Mouse (Mus musculus): ENCODE data around the gene Nnmt. TPM values are rescaled to one million over a fixed set of nuclear protein-coding genes. Genes with fewer than 3 reads are reported as not detected.

Nnmt gene
- polyA plus RNA-seq, 1 experiment from 2014 or later, result 0.28 TPM

- Histone ChIP-seq H3K27ac (replicated peaks) (no peak overlapping the region), H3K9ac (no peak overlapping the region), H3K4me3 (replicated peaks) (no peak overlapping the region), H3K4me2 (no peak overlapping the region), H3K4me1 (replicated peaks) (no peaks in the 10 kb centered on the region), H3K9me3 (replicated peaks) (no peaks in the 10 kb centered on the region), H3K27me3 (no peaks in the 10 kb centered on the region), H3K36me3 (replicated peaks) (no peaks in the 10 kb centered on the region)
- WGBS (ENCODE audit: insufficient replicate concordance), result 70% methylated on average over 1 of the region's 1 CpGs
- ATAC-seq (ENCODE audit: insufficient read depth), result no peak
These were observed 727 bp downstream of the Nnmt start for GRCm38 (mm10) chr9:48604226-48604625.

- no peaks in the 10 kb centered on the region for H3K36me3 ChIP-seq (replicated peaks)
- no peak overlapping the region for H3K9ac ChIP-seq
- no peak for ATAC-seq (ENCODE audit: insufficient read depth)
- H3K4me3 ChIP-seq (replicated peaks), result no peak overlapping the region
- 50% methylated on average over 9 of the region's 9 CpGs for WGBS (ENCODE audit: insufficient replicate concordance)
- H3K4me1 ChIP-seq (replicated peaks), result no peaks in the 10 kb centered on the region
- peaks cover 6% of the 10 kb centered on the region; the same call in 1 of the 2 replicates for H3K27me3 ChIP-seq
- H3K9me3 ChIP-seq (replicated peaks), result no peaks in the 10 kb centered on the region
- H3K27ac ChIP-seq (replicated peaks), result no peak overlapping the region
- no peak overlapping the region for H3K4me2 ChIP-seq
These were observed 4.1 kb downstream of the Nnmt start for GRCm38 (mm10) chr9:48600881-48601280.

GRCm38 (mm10) chr9:48600066-48600465 lies 4.9 kb downstream of the Nnmt start:
- no peaks in the 10 kb centered on the region for H3K36me3 ChIP-seq (replicated peaks)
- H3K9ac ChIP-seq, result no peak overlapping the region
- H3K4me1 ChIP-seq (replicated peaks), result no peaks in the 10 kb centered on the region
- no peaks in the 10 kb centered on the region for H3K9me3 ChIP-seq (replicated peaks)
- no peak overlapping the region for H3K27ac ChIP-seq (replicated peaks)
- H3K4me3 ChIP-seq (replicated peaks), result no peak overlapping the region
- H3K4me2 ChIP-seq, result no peak overlapping the region
- no peak for ATAC-seq (ENCODE audit: insufficient read depth)
- WGBS (ENCODE audit: insufficient replicate concordance), result 34% methylated on average over 2 of the region's 2 CpGs
- peaks cover 6% of the 10 kb centered on the region; the same call in 1 of the 2 replicates for H3K27me3 ChIP-seq

GRCm38 (mm10) chr9:48597494-48597893 lies 7.5 kb downstream of the Nnmt start:
- Histone ChIP-seq H3K9me3 (replicated peaks) (no peaks in the 10 kb centered on the region), H3K9ac (no peak overlapping the region), H3K27ac (replicated peaks) (no peak overlapping the region), H3K4me1 (replicated peaks) (no peaks in the 10 kb centered on the region), H3K36me3 (replicated peaks) (no peaks in the 10 kb centered on the region), H3K4me2 (no peak overlapping the region), H3K4me3 (replicated peaks) (no peak overlapping the region), H3K27me3 (peaks cover 6% of the 10 kb centered on the region; the same call in 1 of the 2 replicates)
- WGBS (ENCODE audit: insufficient replicate concordance), result 55% methylated on average over 5 of the region's 5 CpGs
- ATAC-seq (ENCODE audit: insufficient read depth), result no peak

GRCm38 (mm10) chr9:48596924-48597323 lies 8.0 kb downstream of the Nnmt start:
- no peak for ATAC-seq (ENCODE audit: insufficient read depth)
- Histone ChIP-seq H3K4me2 (no peak overlapping the region), H3K36me3 (replicated peaks) (no peaks in the 10 kb centered on the region), H3K9ac (no peak overlapping the region), H3K4me3 (replicated peaks) (no peak overlapping the region), H3K4me1 (replicated peaks) (no peaks in the 10 kb centered on the region), H3K27ac (replicated peaks) (no peak overlapping the region), H3K9me3 (replicated peaks) (no peaks in the 10 kb centered on the region), H3K27me3 (peaks cover 6% of the 10 kb centered on the region; the same call in 1 of the 2 replicates)
- 51% methylated on average over 11 of the region's 11 CpGs for WGBS (ENCODE audit: insufficient replicate concordance)

- H3K9ac ChIP-seq, result no peak overlapping the region
- H3K4me1 ChIP-seq (replicated peaks), result no peaks in the 10 kb centered on the region
- H3K27ac ChIP-seq (replicated peaks), result no peak overlapping the region
- no peak for ATAC-seq (ENCODE audit: insufficient read depth)
- 40% methylated on average over 8 of the region's 8 CpGs for WGBS (ENCODE audit: insufficient replicate concordance)
- H3K27me3 ChIP-seq, result peaks cover 10% of the 10 kb centered on the region; the same call in 1 of the 2 replicates
- no peak overlapping the region for H3K4me3 ChIP-seq (replicated peaks)
- no peak overlapping the region for H3K4me2 ChIP-seq
- H3K9me3 ChIP-seq (replicated peaks), result no peaks in the 10 kb centered on the region
- H3K36me3 ChIP-seq (replicated peaks), result no peaks in the 10 kb centered on the region
These were observed 11.0 kb downstream of the Nnmt start for GRCm38 (mm10) chr9:48593915-48594314.

GRCm38 (mm10) chr9:48590606-48591005 lies 14.3 kb downstream of the Nnmt start:
- Histone ChIP-seq H3K27me3 (peaks cover 4% of the 10 kb centered on the region; the same call in 1 of the 2 replicates), H3K27ac (replicated peaks) (no peak overlapping the region), H3K4me3 (replicated peaks) (no peak overlapping the region), H3K36me3 (replicated peaks) (no peaks in the 10 kb centered on the region), H3K9me3 (replicated peaks) (no peaks in the 10 kb centered on the region), H3K4me2 (no peak overlapping the region), H3K9ac (no peak overlapping the region), H3K4me1 (replicated peaks) (no peaks in the 10 kb centered on the region)
- ATAC-seq (ENCODE audit: insufficient read depth), result no peak
- whole genome bisulfite sequencing (ENCODE audit: insufficient replicate concordance), result 60% methylated on average over 4 of the region's 4 CpGs

- no peak overlapping the region for H3K27ac ChIP-seq (replicated peaks)
- no peak overlapping the region for H3K4me2 ChIP-seq
- 5% methylated on average over 4 of the region's 4 CpGs for WGBS (ENCODE audit: insufficient replicate concordance)
- no peaks in the 10 kb centered on the region for H3K4me1 ChIP-seq (replicated peaks)
- no peak overlapping the region for H3K9ac ChIP-seq
- no peaks in the 10 kb centered on the region for H3K9me3 ChIP-seq (replicated peaks)
- no peaks in the 10 kb centered on the region for H3K36me3 ChIP-seq (replicated peaks)
- H3K27me3 ChIP-seq, result peaks cover 4% of the 10 kb centered on the region; the same call in 1 of the 2 replicates
- ATAC-seq (ENCODE audit: insufficient read depth), result no peak
- H3K4me3 ChIP-seq (replicated peaks), result no peak overlapping the region
These were observed 18.6 kb downstream of the Nnmt start for GRCm38 (mm10) chr9:48586332-48586731.

- no peaks in the 10 kb centered on the region for H3K9me3 ChIP-seq (replicated peaks)
- no peaks in the 10 kb centered on the region for H3K36me3 ChIP-seq (replicated peaks)
- no peak overlapping the region for H3K27ac ChIP-seq (replicated peaks)
- H3K27me3 ChIP-seq, result no peaks in the 10 kb centered on the region
- H3K4me3 ChIP-seq (replicated peaks), result no peak overlapping the region
- no peak for ATAC-seq (ENCODE audit: insufficient read depth)
- H3K9ac ChIP-seq, result no peak overlapping the region
- no peak overlapping the region for H3K4me2 ChIP-seq
- no peaks in the 10 kb centered on the region for H3K4me1 ChIP-seq (replicated peaks)
- WGBS (ENCODE audit: insufficient replicate concordance), result 18% methylated on average over 1 of the region's 1 CpGs
These were observed 24.1 kb downstream of the Nnmt start for GRCm38 (mm10) chr9:48580808-48581207.

GRCm38 (mm10) chr9:48562388-48562787 lies 42.6 kb downstream of the Nnmt start:
- H3K4me3 ChIP-seq (replicated peaks), result no peak overlapping the region
- H3K4me1 ChIP-seq (replicated peaks), result no peaks in the 10 kb centered on the region
- H3K9ac ChIP-seq, result no peak overlapping the region
- H3K36me3 ChIP-seq (replicated peaks), result no peaks in the 10 kb centered on the region
- H3K27me3 ChIP-seq, result no peaks in the 10 kb centered on the region
- no peak overlapping the region for H3K4me2 ChIP-seq
- 70% methylated on average over 5 of the region's 5 CpGs for WGBS (ENCODE audit: insufficient replicate concordance)
- no peak overlapping the region for H3K27ac ChIP-seq (replicated peaks)
- H3K9me3 ChIP-seq (replicated peaks), result no peaks in the 10 kb centered on the region
- no peak for ATAC-seq (ENCODE audit: insufficient read depth)

GRCm38 (mm10) chr9:48559482-48560139 lies 45.3 kb downstream of the Nnmt start:
- ATAC-seq (ENCODE audit: insufficient read depth), result no peak
- 12% methylated on average over 4 of the region's 4 CpGs for WGBS (ENCODE audit: insufficient replicate concordance)
- Histone ChIP-seq H3K9ac (no peak overlapping the region), H3K36me3 (replicated peaks) (no peaks in the 10 kb centered on the region), H3K4me2 (no peak overlapping the region), H3K27me3 (no peaks in the 10 kb centered on the region), H3K9me3 (replicated peaks) (no peaks in the 10 kb centered on the region), H3K4me1 (replicated peaks) (no peaks in the 10 kb centered on the region), H3K27ac (replicated peaks) (no peak overlapping the region), H3K4me3 (replicated peaks) (no peak overlapping the region)

- no peaks in the 10 kb centered on the region for H3K36me3 ChIP-seq (replicated peaks)
- no peak overlapping the region for H3K4me2 ChIP-seq
- 30% methylated on average over 4 of the region's 4 CpGs for WGBS (ENCODE audit: insufficient replicate concordance)
- H3K4me3 ChIP-seq (replicated peaks), result no peak overlapping the region
- ATAC-seq (ENCODE audit: insufficient read depth), result no peak
- H3K9ac ChIP-seq, result no peak overlapping the region
- H3K9me3 ChIP-seq (replicated peaks), result no peaks in the 10 kb centered on the region
- no peaks in the 10 kb centered on the region for H3K4me1 ChIP-seq (replicated peaks)
- H3K27ac ChIP-seq (replicated peaks), result no peak overlapping the region
- no peaks in the 10 kb centered on the region for H3K27me3 ChIP-seq
These were observed 46.3 kb downstream of the Nnmt start for GRCm38 (mm10) chr9:48558637-48559036.

Data from liver, embryonic 15.5 days (tissue).